Mouse (Mus musculus): ENCODE measurements around the gene Tmc1. TPM values are rescaled to one million over a fixed set of nuclear protein-coding genes. Genes with fewer than 3 reads are reported as not detected.

The Tmc1 gene
- polyA plus RNA-seq, 1 experiment from 2014 or later = 0.05 TPM

- Histone ChIP-seq H3K27me3 (no peaks in the 10 kb centered on the region), H3K4me1 (0 out of 2 replicates have a peak, but pooled peaks cover 2% of the 10 kb centered on the region), H3K4me3 (no peak overlapping the region), H3K36me3 (no peaks in the 10 kb centered on the region), H3K9me3 (no peaks in the 10 kb centered on the region), H3K27ac (no peak overlapping the region), H3K4me2 (replicated peaks) (no peak overlapping the region), H3K9ac (no peak overlapping the region)
- WGBS = 31% methylated on average over 4 of the region's 4 CpGs
- no peak for ATAC-seq (ENCODE audit: low FRiP score, low read depth)
These were observed 158.0 kb downstream of the Tmc1 start for GRCm38 (mm10) chr19:20796001-20796400.

GRCm38 (mm10) chr19:20794999-20795398 lies 159.0 kb downstream of the Tmc1 start:
- no peaks in the 10 kb centered on the region for H3K27me3 ChIP-seq
- H3K27ac ChIP-seq = no peak overlapping the region
- WGBS = 87% methylated on average over 3 of the region's 3 CpGs
- no peaks in the 10 kb centered on the region for H3K9me3 ChIP-seq
- no peak overlapping the region for H3K4me2 ChIP-seq (replicated peaks)
- H3K4me3 ChIP-seq = no peak overlapping the region
- H3K9ac ChIP-seq = no peak overlapping the region
- ATAC-seq (ENCODE audit: low FRiP score, low read depth) = no peak
- H3K4me1 ChIP-seq = 0 out of 2 replicates have a peak, but pooled peaks cover 2% of the 10 kb centered on the region
- no peaks in the 10 kb centered on the region for H3K36me3 ChIP-seq

GRCm38 (mm10) chr19:20792811-20793210 lies 161.2 kb downstream of the Tmc1 start:
- Histone ChIP-seq H3K9ac (no peak overlapping the region), H3K4me1 (0 out of 2 replicates have a peak, but pooled peaks cover 2% of the 10 kb centered on the region), H3K4me3 (no peak overlapping the region), H3K27ac (no peak overlapping the region), H3K36me3 (no peaks in the 10 kb centered on the region), H3K4me2 (replicated peaks) (no peak overlapping the region), H3K27me3 (no peaks in the 10 kb centered on the region), H3K9me3 (no peaks in the 10 kb centered on the region)
- 46% methylated on average over 2 of the region's 2 CpGs for WGBS
- peak; percentile 54; the same call in 1 of the 2 replicates for ATAC-seq (ENCODE audit: low FRiP score, low read depth)

GRCm38 (mm10) chr19:20787289-20787688 lies 166.7 kb downstream of the Tmc1 start:
- 79% methylated on average over 6 of the region's 6 CpGs for WGBS
- no peaks in the 10 kb centered on the region for H3K36me3 ChIP-seq
- no peak overlapping the region for H3K4me3 ChIP-seq
- no peak overlapping the region for H3K4me2 ChIP-seq (replicated peaks)
- H3K4me1 ChIP-seq = no peaks in the 10 kb centered on the region
- no peaks in the 10 kb centered on the region for H3K9me3 ChIP-seq
- no peaks in the 10 kb centered on the region for H3K27me3 ChIP-seq
- no peak for ATAC-seq (ENCODE audit: low FRiP score, low read depth)
- no peak overlapping the region for H3K27ac ChIP-seq
- H3K9ac ChIP-seq = no peak overlapping the region

GRCm38 (mm10) chr19:20775681-20776080 lies 178.3 kb downstream of the Tmc1 start:
- Histone ChIP-seq H3K9me3 (no peaks in the 10 kb centered on the region), H3K4me1 (no peaks in the 10 kb centered on the region), H3K9ac (no peak overlapping the region), H3K27ac (no peak overlapping the region), H3K27me3 (no peaks in the 10 kb centered on the region), H3K36me3 (no peaks in the 10 kb centered on the region), H3K4me2 (replicated peaks) (no peak overlapping the region), H3K4me3 (no peak overlapping the region)
- no peak for ATAC-seq (ENCODE audit: low FRiP score, low read depth)
- WGBS = 73% methylated on average over 2 of the region's 2 CpGs

GRCm38 (mm10) chr19:20773941-20774340 lies 180.1 kb downstream of the Tmc1 start:
- no peak overlapping the region for H3K27ac ChIP-seq
- no peak overlapping the region for H3K4me2 ChIP-seq (replicated peaks)
- no peaks in the 10 kb centered on the region for H3K9me3 ChIP-seq
- no peak overlapping the region for H3K4me3 ChIP-seq
- ATAC-seq (ENCODE audit: low FRiP score, low read depth) = no peak
- H3K27me3 ChIP-seq = no peaks in the 10 kb centered on the region
- 91% methylated on average over 7 of the region's 7 CpGs for WGBS
- no peak overlapping the region for H3K9ac ChIP-seq
- no peaks in the 10 kb centered on the region for H3K36me3 ChIP-seq
- H3K4me1 ChIP-seq = no peaks in the 10 kb centered on the region

- no peak overlapping the region for H3K9ac ChIP-seq
- H3K4me1 ChIP-seq = no peaks in the 10 kb centered on the region
- H3K27me3 ChIP-seq = no peaks in the 10 kb centered on the region
- peak; percentile 88; the same call in 1 of the 2 replicates for ATAC-seq (ENCODE audit: low FRiP score, low read depth)
- H3K9me3 ChIP-seq = no peaks in the 10 kb centered on the region
- no peak overlapping the region for H3K4me2 ChIP-seq (replicated peaks)
- WGBS = 33% methylated on average over 1 of the region's 1 CpGs
- H3K27ac ChIP-seq = no peak overlapping the region
- no peak overlapping the region for H3K4me3 ChIP-seq
- H3K36me3 ChIP-seq = no peaks in the 10 kb centered on the region
These were observed 189.8 kb downstream of the Tmc1 start for GRCm38 (mm10) chr19:20764214-20764613.

GRCm38 (mm10) chr19:20761675-20762426 lies 192.2 kb downstream of the Tmc1 start:
- no peak for ATAC-seq (ENCODE audit: low FRiP score, low read depth)
- no peak overlapping the region for H3K4me2 ChIP-seq (replicated peaks)
- H3K4me3 ChIP-seq = no peak overlapping the region
- H3K4me1 ChIP-seq = no peaks in the 10 kb centered on the region
- H3K27me3 ChIP-seq = no peaks in the 10 kb centered on the region
- H3K36me3 ChIP-seq = no peaks in the 10 kb centered on the region
- WGBS = 69% methylated on average over 4 of the region's 4 CpGs
- H3K27ac ChIP-seq = no peak overlapping the region
- H3K9me3 ChIP-seq = no peaks in the 10 kb centered on the region
- H3K9ac ChIP-seq = no peak overlapping the region

GRCm38 (mm10) chr19:20761119-20761518 lies 192.9 kb downstream of the Tmc1 start:
- ATAC-seq (ENCODE audit: low FRiP score, low read depth) = no peak

GRCm38 (mm10) chr19:20744630-20745029 lies 209.4 kb downstream of the Tmc1 start:
- H3K4me1 ChIP-seq = no peaks in the 10 kb centered on the region
- H3K9ac ChIP-seq = no peak overlapping the region
- no peaks in the 10 kb centered on the region for H3K36me3 ChIP-seq
- ATAC-seq (ENCODE audit: low FRiP score, low read depth) = no peak
- WGBS = 79% methylated on average over 1 of the region's 1 CpGs
- H3K9me3 ChIP-seq = no peaks in the 10 kb centered on the region
- H3K27me3 ChIP-seq = no peaks in the 10 kb centered on the region
- no peak overlapping the region for H3K27ac ChIP-seq
- no peak overlapping the region for H3K4me2 ChIP-seq (replicated peaks)
- H3K4me3 ChIP-seq = no peak overlapping the region

More at GRCm38 (mm10) chr19:20761119-20761518, 192.9 kb downstream of the Tmc1 start:
- Histone ChIP-seq H3K27me3 (no peaks in the 10 kb centered on the region), H3K9ac (no peak overlapping the region), H3K4me3 (no peak overlapping the region), H3K36me3 (no peaks in the 10 kb centered on the region), H3K4me1 (no peaks in the 10 kb centered on the region), H3K9me3 (no peaks in the 10 kb centered on the region), H3K27ac (no peak overlapping the region), H3K4me2 (replicated peaks) (no peak overlapping the region)
- WGBS = 80% methylated on average over 3 of the region's 3 CpGs

Data from limb, embryonic 13.5 days (tissue).